8 mouse cellular contexts compared by ENCODE assay signal in genomic region chr17:10449800-10450299, GRCm38 (mm10).
DNase-seq lines count a peak whose midpoint lies in the region; ATAC-seq lines count a peak whose summit lies in the region.

No protein-coding gene starts in this region.

- H3K4me3 ChIP-seq in hindbrain, embryonic 10.5 days, result no peak overlapping the region
- H3K4me3 ChIP-seq in hindbrain, embryonic 11.5 days (ENCODE audit: low read depth, low read length), result no peak overlapping the region
- no peak overlapping the region for H3K4me3 ChIP-seq in embryonic facial prominence, embryonic 10.5 days
- H3K4me3 ChIP-seq in heart, embryonic 13.5 days, result no peak overlapping the region
- H3K4me3 ChIP-seq in limb, embryonic 13.5 days, result no peak overlapping the region

- H3K9me3 ChIP-seq in hindbrain, embryonic 10.5 days, result no peaks in the 10 kb centered on the region
- no peaks in the 10 kb centered on the region for H3K9me3 ChIP-seq in hindbrain, embryonic 11.5 days (ENCODE audit: control insufficient read depth, low read length)
- H3K9me3 ChIP-seq in embryonic facial prominence, embryonic 10.5 days, result no peaks in the 10 kb centered on the region
- peaks cover 5% of the 10 kb centered on the region; the same call in 1 of the 2 replicates for H3K9me3 ChIP-seq in heart, embryonic 13.5 days
- no peaks in the 10 kb centered on the region for H3K9me3 ChIP-seq in limb, embryonic 13.5 days

- DNase-seq in hindbrain, embryonic 10.5 days (ENCODE audit: low spot score), result no peak
- DNase-seq in hindbrain, embryonic 11.5 days (ENCODE audit: low spot score), result no peak
- DNase-seq in embryonic facial prominence, embryonic 10.5 days (ENCODE audit: low spot score), result peak; percentile 24
- no peak for DNase-seq in right cerebral cortex, adult 2 months (ENCODE audit: low spot score in 2 of 2)
- DNase-seq in urinary bladder, postnatal 36 days (ENCODE audit: low spot score in 2 of 2), result no peak

- 85% methylated on average over 14 of the region's 14 CpGs for WGBS in hindbrain, embryonic 10.5 days
- 84% methylated on average over 14 of the region's 14 CpGs for WGBS in hindbrain, embryonic 11.5 days
- 77% methylated on average over 14 of the region's 14 CpGs for WGBS in embryonic facial prominence, embryonic 10.5 days
- WGBS in heart, embryonic 13.5 days, result 40% methylated on average over 14 of the region's 14 CpGs
- 70% methylated on average over 14 of the region's 14 CpGs for WGBS in limb, embryonic 13.5 days

- no peaks in the 10 kb centered on the region for H3K27me3 ChIP-seq in hindbrain, embryonic 10.5 days (ENCODE audit: insufficient read depth, poor library complexity, severe bottlenecking)
- H3K27me3 ChIP-seq in hindbrain, embryonic 11.5 days (ENCODE audit: control insufficient read depth, insufficient read depth, low read length), result no peaks in the 10 kb centered on the region
- H3K27me3 ChIP-seq in embryonic facial prominence, embryonic 10.5 days (replicated peaks; ENCODE audit: low read depth, poor library complexity, severe bottlenecking), result no peaks in the 10 kb centered on the region
- no peaks in the 10 kb centered on the region for H3K27me3 ChIP-seq in heart, embryonic 13.5 days (replicated peaks)
- no peaks in the 10 kb centered on the region for H3K27me3 ChIP-seq in limb, embryonic 13.5 days

- H3K27ac ChIP-seq in hindbrain, embryonic 10.5 days, result peak overlapping the region; percentile 72
- H3K27ac ChIP-seq in hindbrain, embryonic 11.5 days (ENCODE audit: low read depth, low read length), result no peak overlapping the region
- peak overlapping the region; percentile 51 for H3K27ac ChIP-seq in embryonic facial prominence, embryonic 10.5 days (replicated peaks)
- H3K27ac ChIP-seq in heart, embryonic 13.5 days (replicated peaks), result peak overlapping the region; percentile 64
- H3K27ac ChIP-seq in limb, embryonic 13.5 days, result peak overlapping the region; percentile 39; the same call in 1 of the 2 replicates

- H3K36me3 ChIP-seq in hindbrain, embryonic 10.5 days, result no peaks in the 10 kb centered on the region
- H3K36me3 ChIP-seq in hindbrain, embryonic 11.5 days (ENCODE audit: control insufficient read depth, insufficient read depth, low read length), result no peaks in the 10 kb centered on the region
- no peaks in the 10 kb centered on the region for H3K36me3 ChIP-seq in embryonic facial prominence, embryonic 10.5 days (replicated peaks)
- no peaks in the 10 kb centered on the region for H3K36me3 ChIP-seq in heart, embryonic 13.5 days
- no peaks in the 10 kb centered on the region for H3K36me3 ChIP-seq in limb, embryonic 13.5 days

- H3K9ac ChIP-seq in hindbrain, embryonic 11.5 days (ENCODE audit: low read depth, low read length), result no peak overlapping the region
- H3K9ac ChIP-seq in heart, embryonic 13.5 days, result 0 out of 2 replicates have a peak overlapping the region, but pooled peaks have one; percentile 12
- no peak overlapping the region for H3K9ac ChIP-seq in limb, embryonic 13.5 days

- H3K4me2 ChIP-seq in hindbrain, embryonic 11.5 days (replicated peaks; ENCODE audit: low read depth, low read length), result no peak overlapping the region
- no peak overlapping the region for H3K4me2 ChIP-seq in heart, embryonic 13.5 days
- no peak overlapping the region for H3K4me2 ChIP-seq in limb, embryonic 13.5 days (replicated peaks)

- H3K4me1 ChIP-seq in hindbrain, embryonic 10.5 days (replicated peaks), result peaks cover 45% of the 10 kb centered on the region
- H3K4me1 ChIP-seq in hindbrain, embryonic 11.5 days (replicated peaks; ENCODE audit: control insufficient read depth, insufficient read depth, low read length), result peaks cover 10% of the 10 kb centered on the region; the same call in 1 of the 2 replicates
- H3K4me1 ChIP-seq in embryonic facial prominence, embryonic 10.5 days, result peaks cover 36% of the 10 kb centered on the region
- peaks cover 49% of the 10 kb centered on the region for H3K4me1 ChIP-seq in heart, embryonic 13.5 days
- peaks cover 11% of the 10 kb centered on the region for H3K4me1 ChIP-seq in limb, embryonic 13.5 days

- no peak for ATAC-seq in hindbrain, embryonic 11.5 days (ENCODE audit: low FRiP score)
- peak; percentile 38; the same call in 1 of the 2 replicates for ATAC-seq in heart, embryonic 13.5 days (ENCODE audit: extremely low read depth, insufficient number of reproducible peaks, low FRiP score, low TSS enrichment)
- ATAC-seq in limb, embryonic 13.5 days (ENCODE audit: low FRiP score, low read depth), result peak; percentile 59; the same call in 1 of the 2 replicates
- ATAC-seq in cerebellum, adult (ENCODE audit: insufficient number of reproducible peaks, low FRiP score, low TSS enrichment), result no peak

Comparison
In these comparisons a context has a peak if more than half of its experiments do, and no peak if none do; other contexts are left out.
1. ATAC-seq: peak in heart, embryonic 13.5 days (single experiment) and limb, embryonic 13.5 days (single experiment); none in hindbrain, embryonic 11.5 days (single experiment) and cerebellum, adult (single experiment).